Mouse (Mus musculus): ENCODE results near the gene Rad51d.
"Not testable (repeated sequence)": the region's sequence is repeated elsewhere in the genome, so short reads cannot be mapped to it uniquely, and the experiment has no call there.

Rad51d gene

DNA sequence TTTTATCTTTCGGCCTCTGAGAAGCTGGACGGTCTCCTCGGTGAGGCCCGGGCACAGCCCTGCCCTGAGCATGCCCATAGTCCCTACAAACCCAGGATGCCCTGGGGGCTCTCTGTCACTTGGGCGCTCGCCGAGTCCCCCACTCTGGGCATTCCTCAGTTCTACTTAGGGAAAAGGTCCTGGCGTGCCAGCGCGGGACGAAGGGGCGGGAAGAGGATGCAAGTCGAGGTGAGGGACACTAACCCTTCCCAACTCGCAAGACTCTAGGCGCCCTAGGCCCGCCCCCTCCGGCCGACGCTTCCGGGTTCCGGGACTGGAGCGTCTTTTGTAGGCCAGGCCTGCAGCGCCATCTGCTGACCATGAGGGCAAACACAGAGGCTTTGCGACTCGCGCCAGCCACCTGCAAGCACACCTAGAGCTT, at the start of gene Rad51d:
Rad51d (minus strand) TSS at position 273 of the 421 bp plus-strand sequence.
- peak; percentile 94 for DNase-seq

DNA sequence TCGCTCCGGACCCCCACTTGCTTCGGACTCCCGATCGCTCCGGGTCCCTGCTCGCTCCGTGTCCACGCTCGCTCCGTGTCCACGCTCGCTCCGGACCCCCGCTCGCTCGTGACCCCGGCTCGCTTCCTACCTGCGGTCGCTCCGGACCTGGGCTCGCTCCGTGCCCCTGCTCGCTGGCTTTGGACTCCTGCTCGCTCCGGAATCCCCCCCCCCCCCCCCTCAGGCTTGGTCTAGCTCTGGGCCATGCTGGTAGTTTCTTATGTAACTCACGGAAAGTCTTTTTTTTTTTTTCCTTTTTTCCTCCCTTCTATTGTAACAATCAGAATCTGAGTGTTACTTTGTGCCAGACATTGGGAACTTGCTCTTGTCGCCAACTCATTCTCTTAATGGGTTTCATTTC, 42.8 kb upstream of the Rad51d start:
- DNase-seq, result no peak

DNA sequence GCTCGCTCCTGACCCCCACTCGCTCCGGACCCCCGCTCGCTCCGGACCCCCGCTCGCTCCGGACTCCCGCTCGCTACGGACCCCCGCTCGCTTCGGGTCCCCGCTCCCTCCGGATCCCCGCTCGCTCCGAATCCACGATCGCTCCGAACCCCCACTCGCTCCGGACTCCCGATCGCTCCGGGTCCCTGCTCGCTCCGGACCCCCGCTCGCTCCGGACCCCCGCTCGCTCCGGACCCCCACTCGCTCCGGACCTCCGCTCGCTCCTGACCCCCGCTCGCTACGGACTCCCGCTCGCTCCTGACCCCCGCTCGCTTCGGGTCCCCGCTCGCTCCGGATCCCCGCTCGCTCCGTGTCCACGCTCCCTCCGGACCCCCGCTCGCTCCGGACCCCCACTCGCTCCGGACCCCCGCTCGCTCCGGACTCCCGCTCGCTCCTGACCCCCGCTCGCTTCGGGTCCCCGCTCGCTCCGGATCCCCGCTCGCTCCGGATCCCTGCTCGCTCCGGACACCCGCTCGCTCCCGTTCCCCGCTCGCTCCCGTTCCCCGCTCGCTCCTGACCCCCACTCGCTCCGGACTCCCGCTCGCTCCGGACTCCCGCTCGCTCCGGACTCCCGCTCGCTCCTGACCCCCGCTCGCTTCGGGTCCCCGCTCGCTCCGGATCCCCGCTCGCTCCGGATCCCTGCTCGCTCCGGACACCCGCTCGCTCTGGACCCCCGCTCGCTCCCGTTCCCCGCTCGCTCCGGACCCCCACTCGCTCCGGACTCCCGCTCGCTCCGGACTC, 41.4 kb upstream of the Rad51d start:
- DNase-seq, result not testable (repeated sequence)

DNA sequence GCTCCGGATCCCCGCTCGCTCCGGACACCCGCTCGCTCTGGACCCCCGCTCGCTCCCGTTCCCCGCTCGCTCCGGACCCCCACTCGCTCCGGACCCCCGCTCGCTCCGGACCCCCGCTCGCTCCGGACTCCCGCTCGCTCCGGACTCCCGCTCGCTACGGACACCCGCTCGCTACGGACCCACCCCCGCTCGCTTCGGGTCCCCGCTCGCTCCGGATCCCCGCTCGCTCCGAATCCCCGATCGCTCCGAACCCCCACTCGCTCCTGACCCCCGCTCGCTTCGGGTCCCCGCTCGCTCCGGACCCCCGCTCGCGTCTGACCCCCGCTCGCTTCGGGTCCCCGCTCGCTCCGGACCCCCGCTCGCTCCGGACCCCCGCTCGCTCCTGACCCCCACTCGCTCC, 40.7 kb upstream of the Rad51d start:
- not testable (repeated sequence) for DNase-seq

DNA sequence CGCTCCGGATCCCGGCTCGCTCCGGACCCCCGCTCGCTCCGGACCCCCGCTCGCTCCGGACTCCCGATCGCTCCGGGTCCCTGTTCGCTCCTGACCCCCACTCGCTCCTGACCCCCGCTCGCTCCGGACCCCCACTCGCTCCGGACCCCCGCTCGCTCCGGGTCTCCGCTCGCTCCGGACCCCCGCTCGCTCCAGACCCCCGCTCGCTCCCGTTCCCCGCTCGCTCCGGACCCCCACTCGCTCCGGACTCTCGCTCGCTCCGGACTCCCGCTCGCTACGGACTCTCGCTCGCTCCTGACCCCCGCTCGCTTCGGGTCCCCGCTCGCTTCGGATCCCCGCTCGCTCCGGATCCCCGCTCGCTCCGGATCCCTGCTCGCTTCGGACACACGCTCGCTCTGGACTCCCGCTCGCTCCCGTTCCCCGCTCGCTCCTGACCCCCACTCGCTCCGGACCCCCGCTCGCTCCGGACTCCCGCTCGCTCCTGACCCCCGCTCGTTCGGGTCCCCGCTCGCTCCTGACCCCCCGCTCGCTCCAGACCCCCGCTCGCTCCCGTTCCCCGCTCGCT, 40.1 kb upstream of the Rad51d start:
- DNase-seq, result not testable (repeated sequence)

DNA sequence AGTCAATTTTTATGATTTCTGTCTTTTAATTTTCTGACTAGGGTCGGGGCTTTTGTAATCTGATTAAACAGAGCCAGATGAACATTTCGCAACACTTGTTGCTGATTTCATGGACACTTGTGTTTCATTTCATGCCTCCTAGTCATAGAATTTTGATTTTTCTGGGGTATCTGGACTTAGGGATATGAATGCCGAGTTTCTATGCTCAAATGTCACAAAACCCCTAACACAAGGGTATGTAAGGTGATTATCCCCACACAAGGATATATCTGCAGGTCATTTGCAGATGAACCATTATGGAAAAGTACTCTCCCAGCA, 39.2 kb upstream of the Rad51d start:
- no peak for DNase-seq

DNA sequence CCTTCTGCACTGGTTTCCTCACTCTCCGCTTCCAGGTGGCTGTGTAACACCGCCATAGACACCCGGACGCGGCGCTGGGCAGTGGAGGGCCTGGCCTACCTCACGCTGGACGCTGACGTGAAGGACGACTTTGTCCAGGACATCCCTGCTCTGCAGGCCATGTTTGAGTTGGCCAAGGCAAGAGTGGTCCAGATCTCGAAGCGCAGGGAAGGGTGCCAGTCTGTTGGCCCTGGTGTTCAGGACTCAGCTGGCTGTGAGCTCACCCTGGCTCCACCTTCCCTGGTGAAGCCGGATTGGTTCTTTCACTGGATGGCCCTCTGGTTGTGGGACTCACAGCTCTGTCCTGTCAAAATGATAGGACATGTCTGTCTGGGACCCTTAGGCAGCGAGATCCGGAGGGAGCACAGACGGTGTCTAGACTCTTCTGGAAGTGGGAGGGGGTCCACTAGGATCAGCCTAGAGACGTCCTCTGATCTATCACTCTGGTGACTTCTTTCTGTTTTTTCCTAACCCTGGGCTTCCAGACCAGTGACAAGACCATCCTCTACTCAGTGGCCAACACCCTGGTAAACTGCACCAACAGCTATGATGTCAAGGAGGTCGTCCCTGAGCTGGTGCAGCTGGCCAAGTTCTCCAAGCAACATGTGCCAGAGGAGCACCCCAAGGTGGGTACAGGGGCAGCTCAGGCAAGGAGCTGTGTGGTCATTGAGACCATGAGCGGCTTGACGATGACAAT, 38.7 kb upstream of the Rad51d start:
- DNase-seq, result no peak

DNA sequence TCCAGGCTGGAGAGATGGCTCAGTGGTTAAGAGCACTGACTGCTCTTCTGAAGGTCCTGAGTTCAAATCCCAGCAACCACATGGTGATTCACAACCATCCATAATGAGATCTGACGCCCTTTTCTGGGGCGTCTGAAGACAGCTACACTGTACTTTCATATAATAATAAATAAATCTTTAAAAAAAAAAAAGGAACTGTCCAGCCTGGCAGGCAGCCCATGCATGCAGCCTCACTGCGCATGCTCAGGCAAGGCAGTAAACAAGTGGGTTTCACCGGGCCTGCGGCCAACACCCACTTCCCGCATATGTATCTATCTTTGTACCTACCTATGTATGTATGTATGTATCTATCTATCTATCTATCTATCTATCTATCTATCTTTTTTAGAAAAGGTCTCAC, 33.5 kb upstream of the Rad51d start:
- DNase-seq, result not testable (repeated sequence)

DNA sequence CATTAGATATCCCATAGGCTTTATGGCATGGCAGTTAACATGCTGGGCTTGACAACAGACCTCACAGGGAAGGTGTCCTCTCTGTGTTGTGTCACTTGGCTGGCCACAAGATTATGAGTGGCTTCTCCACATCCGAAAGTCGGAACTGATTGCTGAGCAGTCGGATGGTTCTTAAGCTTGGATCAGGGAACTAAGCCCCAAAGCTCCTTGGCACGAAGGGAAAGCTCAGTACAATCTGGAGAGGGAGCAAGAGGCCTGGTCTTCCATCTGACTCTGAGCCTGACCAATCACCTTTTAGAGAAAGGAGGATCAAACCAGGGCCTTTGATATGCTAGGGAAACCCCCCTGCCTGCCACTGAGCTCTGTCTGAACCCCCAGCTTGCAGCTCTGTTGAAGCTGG, 31.3 kb upstream of the Rad51d start:
- no peak for DNase-seq

DNA sequence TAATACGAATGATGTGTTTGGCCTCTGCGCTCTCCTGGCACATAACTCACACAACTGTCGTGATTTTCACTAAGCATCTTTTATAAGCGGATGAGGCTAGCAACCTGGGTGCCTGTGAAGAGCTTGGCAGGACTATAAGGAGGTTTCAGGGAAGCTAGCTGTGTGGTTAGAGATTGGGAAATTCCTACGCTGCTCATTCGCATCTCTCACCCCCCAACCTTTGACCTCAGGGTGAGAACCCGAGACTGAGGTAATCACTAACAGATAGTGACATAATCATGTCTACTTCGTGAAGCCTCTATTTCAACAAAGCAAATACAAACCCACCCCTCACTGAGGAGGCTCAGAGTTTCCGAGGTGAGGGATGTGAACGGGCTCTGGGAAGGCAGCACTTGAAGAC, 30.4 kb upstream of the Rad51d start:
- DNase-seq, result no peak

DNA sequence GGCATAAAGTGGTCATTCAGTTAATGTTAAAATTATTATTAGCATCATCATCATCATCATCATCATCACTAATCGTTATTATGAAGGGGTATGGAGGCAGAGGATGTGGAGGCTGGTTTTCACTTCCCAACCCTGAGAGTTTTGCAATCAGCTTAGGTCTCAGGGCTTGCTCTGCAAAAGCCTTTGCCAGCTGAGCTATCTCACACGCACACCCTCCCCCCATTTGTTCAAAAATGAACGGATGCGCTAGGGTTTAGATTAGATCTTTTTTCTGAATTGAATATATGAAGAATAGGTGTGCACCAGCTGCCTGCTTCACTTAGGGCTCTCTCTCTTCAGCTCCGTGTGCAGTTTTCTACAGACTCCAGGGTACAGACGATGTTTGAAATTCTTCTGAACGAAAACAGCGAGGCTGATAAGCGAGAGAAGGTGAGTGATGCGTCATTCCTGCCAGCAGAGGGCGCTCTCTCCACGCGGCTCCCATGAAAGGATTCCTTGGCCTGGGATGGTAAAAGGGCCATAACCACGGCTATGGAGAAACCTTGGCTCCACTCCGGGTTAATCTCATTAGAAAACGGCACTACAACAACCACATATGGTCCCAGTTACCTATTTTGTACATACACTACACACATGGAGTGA, 24.4 kb upstream of the Rad51d start:
- DNase-seq, result peak; percentile 83

DNA sequence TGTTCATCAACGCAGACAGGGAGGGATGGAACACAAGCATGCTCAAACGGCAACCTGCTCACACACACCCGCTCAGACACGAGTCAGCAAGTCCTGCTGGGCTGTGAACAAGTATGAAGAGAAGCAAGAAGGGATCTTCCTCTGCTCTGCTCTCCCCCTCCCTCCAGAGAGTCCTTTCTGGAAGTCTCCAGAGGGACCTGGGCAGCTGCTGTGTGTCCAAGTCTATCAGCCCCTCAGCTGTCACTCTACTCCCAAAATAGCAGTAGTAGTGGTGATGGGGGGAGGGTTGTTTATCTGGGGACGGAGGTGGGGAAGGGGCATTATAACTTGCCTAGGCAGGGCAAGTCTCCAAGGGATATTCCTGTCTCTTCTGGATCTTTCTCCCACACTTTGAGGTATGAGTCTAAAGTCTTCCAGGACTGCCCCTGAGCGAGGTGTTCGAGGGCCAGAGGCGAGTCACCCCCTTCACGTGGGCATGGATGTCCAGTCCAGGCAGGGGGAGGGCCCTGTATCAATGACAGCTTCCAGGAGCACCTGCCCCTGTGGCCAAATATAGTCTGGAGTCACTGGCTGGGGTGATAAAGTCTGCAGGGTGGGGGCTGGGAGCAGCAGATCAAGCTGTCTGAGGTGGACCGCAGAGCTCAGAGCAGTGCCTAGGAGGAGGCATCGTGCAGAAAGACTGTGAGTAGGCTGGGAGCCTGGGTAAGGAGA, 20.4 kb upstream of the Rad51d start:
- no peak for DNase-seq

DNA sequence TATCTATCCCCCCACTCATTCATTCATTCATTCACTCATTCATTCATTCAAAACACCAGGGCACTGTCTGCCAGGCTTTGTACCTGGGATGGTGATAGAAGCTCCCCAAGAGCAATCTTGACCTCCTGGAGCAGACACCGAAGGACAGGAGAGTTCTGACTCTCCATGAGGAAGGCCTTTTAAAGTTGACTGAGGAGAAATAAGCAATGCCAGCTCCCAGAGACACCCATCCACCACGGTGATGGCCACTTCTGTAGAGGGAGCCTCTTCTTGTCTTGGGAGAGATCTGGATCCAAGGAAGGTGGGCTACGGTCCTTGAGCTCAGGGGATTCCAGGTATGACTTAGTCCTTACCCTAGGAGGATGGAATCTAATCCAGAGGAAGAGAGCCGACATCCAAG, 19.8 kb upstream of the Rad51d start, which contains the start of gene Unc45b:
Unc45b (plus strand) TSS at position 301 of the 400 bp plus-strand sequence.
- DNase-seq, result no peak

DNA sequence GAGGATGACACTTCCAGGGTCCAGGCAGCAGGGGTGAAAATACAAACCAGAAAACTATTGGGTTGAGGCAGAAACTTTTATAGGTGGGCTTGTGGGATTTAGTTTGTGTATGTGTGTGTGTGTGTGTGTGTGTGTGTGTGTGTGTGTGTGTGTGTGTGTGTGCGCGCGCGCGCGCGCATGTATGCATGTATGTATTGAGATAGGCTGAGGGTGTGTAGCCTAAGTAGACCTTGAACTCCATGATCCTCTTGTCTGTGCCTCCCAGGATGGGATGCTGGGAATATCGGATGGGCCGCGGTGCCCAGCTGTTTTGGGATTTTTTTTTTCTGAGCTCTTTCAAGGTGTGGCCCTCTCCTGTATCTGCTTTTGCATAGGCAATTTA, 18.2 kb upstream of the Rad51d start:
- DNase-seq, result no peak

DNA sequence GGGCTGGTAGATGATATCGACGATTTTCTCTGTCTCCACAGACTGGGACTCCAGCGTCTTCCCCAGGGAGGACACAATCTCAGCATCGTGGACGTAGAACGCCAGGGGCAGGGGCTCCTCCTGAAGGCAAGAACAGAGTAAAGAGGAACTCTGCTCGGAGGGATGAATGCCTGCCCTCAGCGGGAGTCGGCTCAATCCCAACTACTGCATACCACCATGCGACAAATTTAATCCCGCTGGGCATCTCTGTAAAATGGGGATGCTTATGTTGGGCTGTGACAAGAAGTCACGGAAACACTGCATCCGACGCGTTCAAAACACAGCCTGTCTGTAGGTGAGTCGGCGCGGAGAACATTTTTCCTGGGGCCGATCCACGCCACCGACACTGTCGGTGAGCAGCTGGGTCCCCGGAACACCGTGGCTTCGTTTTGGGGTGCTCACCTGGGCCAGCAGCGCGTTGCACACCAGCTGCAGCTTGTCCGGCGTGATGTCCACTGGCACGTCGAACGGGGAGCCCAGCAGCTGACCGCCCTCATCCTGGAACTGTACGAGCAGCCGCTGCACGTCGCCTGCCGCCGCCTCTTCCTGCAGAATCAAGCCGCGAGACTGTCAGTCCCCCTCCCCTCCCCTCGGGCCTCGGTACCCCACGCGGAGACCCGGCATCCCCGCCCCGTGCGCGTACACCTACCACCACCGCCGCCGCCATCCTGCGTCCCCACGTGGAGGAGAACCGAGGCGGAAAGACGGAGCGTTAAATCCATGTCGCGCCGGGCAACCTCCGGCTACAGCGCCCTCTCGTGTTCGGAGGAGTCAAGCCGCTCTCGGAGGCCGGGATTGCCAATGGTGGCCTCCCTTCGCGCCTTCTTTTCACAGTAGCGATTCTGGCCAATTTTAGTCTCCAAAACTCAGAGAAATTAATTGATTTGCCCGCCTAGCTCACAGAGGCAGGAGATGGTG, 17.5 kb upstream of the Rad51d start, which contains the start of gene Nle1:
Nle1 (minus strand) TSS at position 761 of the 957 bp plus-strand sequence.
- peak; percentile 98 for DNase-seq

DNA sequence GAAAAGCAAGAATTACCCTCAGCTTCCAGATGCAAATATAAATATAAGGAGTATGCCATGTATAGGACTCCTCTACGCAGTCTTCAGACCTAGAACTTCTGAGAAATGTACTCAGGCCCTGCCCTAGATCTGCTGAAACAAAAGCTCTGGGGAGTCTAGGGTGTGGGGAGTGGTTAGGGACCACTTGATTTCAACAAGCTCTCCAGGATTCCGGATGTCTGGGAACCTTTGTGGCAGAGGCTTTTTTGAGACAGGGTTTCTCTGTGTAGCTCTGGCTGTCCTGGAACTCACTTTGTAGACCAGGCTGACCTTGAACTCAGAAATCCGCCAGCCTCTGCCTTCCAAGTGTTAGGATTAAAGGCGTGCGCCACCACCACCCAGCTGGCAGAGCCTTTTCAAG, 15.4 kb upstream of the Rad51d start:
- DNase-seq, result no peak

DNA sequence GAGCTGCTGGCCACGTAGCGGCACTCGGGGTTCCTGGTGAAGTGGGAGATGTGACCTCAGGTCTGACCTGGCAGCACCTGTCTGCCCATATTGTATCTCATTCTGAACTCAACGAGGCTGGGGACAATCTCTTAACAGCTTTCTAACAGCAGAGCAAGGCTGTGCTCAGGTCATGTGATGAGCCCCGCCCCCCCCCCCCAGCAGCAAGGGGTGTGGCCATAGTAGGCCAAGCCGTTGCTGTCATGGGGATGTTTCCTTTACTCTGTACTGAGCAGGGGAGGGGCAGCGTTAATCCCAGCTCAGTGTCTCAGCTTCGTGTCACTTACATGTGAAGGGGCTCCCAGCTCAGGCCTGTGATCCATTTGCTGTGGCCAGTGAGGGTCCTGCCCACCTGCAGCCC, 14.5 kb upstream of the Rad51d start:
- no peak for DNase-seq

DNA sequence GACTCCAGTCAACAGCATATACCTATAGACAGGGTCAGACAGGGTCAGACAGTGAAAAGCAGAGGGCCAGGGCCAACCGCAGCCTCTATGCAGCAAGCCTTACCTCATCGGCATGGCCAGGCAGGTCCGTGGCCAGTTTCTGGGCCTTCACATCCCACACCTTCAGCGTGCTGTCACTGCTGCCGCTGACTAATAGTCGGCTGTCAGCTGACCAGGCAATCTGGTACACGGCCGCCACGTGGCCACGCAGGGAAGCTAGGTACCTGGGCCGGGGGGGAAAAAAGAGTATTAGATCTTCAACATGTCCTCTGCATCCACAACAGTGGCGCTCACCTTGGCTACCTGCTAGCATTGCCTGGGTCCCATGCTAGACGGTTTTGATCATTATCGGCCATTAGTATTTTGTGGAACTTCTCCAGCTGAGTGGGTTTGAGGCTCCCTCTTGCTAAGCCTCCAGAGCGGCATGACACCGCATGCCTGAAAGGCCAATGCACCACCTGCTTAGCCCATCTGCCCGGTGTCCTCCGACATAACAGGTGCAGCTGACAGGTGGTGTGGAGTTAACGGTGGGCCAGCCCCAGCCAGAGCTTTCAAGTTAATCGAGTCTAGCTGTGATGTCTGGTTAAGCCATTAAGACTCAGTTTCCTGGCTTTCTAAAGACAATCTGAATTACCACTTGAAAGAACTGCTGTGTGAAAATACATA, 11.3 kb upstream of the Rad51d start:
- no peak for DNase-seq

DNA sequence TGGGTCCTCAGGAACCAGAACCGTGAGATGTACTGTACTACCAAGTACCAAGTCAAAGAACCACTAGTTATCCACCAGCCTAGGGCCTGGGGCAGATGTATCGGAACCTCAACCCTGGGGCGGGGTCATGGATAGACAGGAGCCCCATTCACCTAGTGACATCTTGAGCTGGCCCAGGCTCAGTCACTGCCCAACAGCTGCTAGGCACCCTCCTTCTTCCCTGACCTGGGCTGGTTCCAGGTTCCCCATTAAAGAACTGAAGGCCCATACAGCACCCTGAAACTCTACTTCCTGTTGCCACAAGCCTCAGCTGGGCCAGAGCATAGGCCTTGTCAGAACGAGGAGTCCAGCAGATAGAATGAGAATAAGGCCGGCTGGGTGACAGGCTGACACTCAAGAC, 9.3 kb upstream of the Rad51d start:
- no peak for DNase-seq

DNA sequence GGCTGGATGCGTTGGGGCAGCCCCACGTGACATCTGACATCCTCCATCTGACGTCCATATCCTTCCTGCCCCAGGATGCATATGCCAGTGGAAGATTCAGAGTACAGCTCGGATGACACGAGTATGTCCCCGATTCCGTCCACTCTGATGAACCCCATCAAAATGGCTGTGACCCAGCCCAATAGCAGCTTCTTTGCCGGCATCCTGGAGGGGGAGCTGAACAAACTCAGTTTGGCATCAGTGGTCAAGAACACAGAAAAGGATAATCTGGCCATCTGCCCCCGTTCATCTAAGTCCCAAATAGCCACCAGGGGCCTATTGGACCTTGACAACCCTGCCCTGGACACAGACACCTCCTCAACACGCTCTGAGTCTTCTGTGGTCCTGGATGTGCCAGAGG, 7.1 kb upstream of the Rad51d start:
- DNase-seq, result no peak

DNA sequence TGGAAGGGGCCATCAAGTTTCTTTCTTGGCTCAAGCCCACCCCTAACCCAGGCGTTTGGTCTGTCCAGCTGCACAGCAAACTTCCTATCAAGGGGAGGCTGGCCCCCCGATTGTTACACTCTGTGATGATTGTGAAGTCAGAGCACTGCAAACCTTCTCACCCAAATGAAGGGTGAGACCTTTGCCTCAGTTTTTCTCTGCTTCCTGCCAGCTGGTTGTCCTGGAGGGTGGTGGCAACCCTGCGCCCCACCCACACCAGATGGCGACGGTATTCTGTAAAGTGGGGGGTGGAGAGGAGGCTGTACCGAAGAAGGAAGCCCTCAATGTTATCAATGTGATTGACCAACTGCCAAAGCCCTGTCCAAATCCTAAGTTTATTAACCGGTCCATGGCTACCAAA, 1.5 kb upstream of the Rad51d start, which contains the start of gene Fndc8:
Fndc8 (plus strand) TSS at position 189 of the 400 bp plus-strand sequence.
- DNase-seq, result no peak
